Mouse (Mus musculus) liver, adult 2 months (tissue): ENCODE data around the gene Il23a.
A peak's percentile ranks its signal among the peaks of the same experiment; 100 is the strongest.

Source experiments
- CTCF ChIP-seq: fragments of 200-500 bp; IDR thresholded peaks from 2 replicates; pipeline ENCODE4 v1.5.1; 2011; ENCODE audit warnings: low read depth, low read length, control low read depth
- POLR2A ChIP-seq: fragments of 200-500 bp; IDR thresholded peaks from 2 replicates; pipeline ENCODE4 v1.6.1; 2011; ENCODE audit warnings: low read length, control low read depth; ENCODE audit not compliant: insufficient read depth; ENCODE audit errors: extremely low read depth

DNA sequence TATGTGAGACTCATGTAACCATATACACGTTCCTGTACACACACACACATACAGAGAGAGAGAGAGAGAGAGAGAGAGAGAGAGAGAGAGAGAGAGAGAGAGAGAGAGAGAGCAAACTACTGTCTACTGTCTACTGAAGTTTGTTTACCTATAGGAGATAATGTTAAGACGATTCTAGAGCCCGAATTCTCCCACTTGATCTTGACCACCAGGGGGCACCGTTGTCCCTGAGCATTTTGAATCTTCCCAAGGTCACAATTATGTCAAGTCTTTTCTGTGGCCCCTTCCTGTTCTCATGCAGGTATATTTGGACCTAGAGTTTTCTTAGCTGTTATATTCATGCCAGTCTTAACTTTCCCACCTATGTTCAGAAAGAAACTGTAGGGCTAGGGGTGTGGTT lies 37.0 kb upstream of the Il23a start:
- TF ChIP-seq CTCF (peak; percentile 72), POLR2A (no peak)
